Mouse (Mus musculus) adrenal gland, postnatal 25 days (tissue): ENCODE measurements at regions not wholly inside any gene's neighbourhood (a gene's known extent, or its start where the extent isn't known, plus 50 kb on each side); places are given as distances from the start of the nearest gene placed in this dataset.

Source experiments
- DNase-seq: peaks from one replicate; pipeline ENCODE4 v3.0.0; 2021; ENCODE audit warnings: mixed read lengths

DNA sequence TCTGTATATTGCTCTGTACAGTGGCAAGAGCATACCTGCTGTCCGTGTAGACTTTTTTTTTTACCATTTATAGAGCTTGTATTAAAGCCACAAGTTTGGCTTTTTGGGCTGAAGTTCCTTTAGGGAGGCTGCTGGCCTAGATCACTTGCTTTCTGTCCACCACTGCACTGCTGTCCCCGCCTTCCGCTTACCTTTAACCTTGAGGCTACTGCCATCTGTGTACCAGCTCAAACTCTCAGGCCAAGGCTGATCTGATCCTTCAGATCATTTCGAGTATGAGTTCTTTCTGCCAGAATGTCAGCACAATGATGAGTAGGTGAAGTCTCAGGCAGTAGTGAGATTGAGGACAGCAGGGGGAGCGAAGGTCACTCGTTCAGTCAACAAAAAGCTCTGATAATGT is 288.5 kb downstream of the Gm21865 start:
- DNase-seq: peak; percentile 10
